Mouse (Mus musculus): ENCODE measurements around the gene Cdc42ep4. TPM values are rescaled to one million over a fixed set of nuclear protein-coding genes. Genes with fewer than 3 reads are reported as not detected.
A peak's percentile ranks its signal among the peaks of the same experiment; 100 is the strongest.

Cdc42ep4 gene
- polyA plus RNA-seq, 1 experiment: 9.5 TPM

GRCm38 (mm10) chr11:113749749-113750351, 1.8 kb downstream of the Cdc42ep4 start:
- H3K4me1 ChIP-seq (ENCODE audit: control insufficient read depth, insufficient read depth, low read length): peaks cover 11% of the 10 kb centered on the region
- peak overlapping the region; percentile 97 for H3K4me3 ChIP-seq (replicated peaks; ENCODE audit: control insufficient read depth, low read depth, low read length)
- H3K27ac ChIP-seq (ENCODE audit: control insufficient read depth, insufficient read depth, low read depth, low read length, poor library complexity): peak overlapping the region; percentile 97
- WGBS: 29% methylated on average over 9 of the region's 9 CpGs
- TF ChIP-seq POLR2A (IDR thresholded peaks at IDR 0.05; ENCODE audit: borderline replicate concordance, control insufficient read depth, low read depth, low read length) (peak; percentile 70), CTCF (IDR thresholded peaks at IDR 0.05; ENCODE audit: control insufficient read depth, insufficient read depth, low read length) (no peak)

- 26% methylated on average over 21 of the region's 21 CpGs for WGBS
- H3K4me3 ChIP-seq (replicated peaks; ENCODE audit: control insufficient read depth, low read depth, low read length): peak overlapping the region; percentile 97
- peaks cover 11% of the 10 kb centered on the region for H3K4me1 ChIP-seq (ENCODE audit: control insufficient read depth, insufficient read depth, low read length)
- H3K27ac ChIP-seq (ENCODE audit: control insufficient read depth, insufficient read depth, low read depth, low read length, poor library complexity): peak overlapping the region; percentile 97
- TF ChIP-seq POLR2A (IDR thresholded peaks at IDR 0.05; ENCODE audit: borderline replicate concordance, control insufficient read depth, low read depth, low read length) (no peak), CTCF (IDR thresholded peaks at IDR 0.05; ENCODE audit: control insufficient read depth, insufficient read depth, low read length) (no peak)
Observed at GRCm38 (mm10) chr11:113748797-113749521, 2.7 kb downstream of the Cdc42ep4 start.

- H3K4me1 ChIP-seq (ENCODE audit: control insufficient read depth, insufficient read depth, low read length): peaks cover 11% of the 10 kb centered on the region
- 58% methylated on average over 11 of the region's 11 CpGs for WGBS
Observed at GRCm38 (mm10) chr11:113747725-113748380, 3.8 kb downstream of the Cdc42ep4 start.

DNA sequence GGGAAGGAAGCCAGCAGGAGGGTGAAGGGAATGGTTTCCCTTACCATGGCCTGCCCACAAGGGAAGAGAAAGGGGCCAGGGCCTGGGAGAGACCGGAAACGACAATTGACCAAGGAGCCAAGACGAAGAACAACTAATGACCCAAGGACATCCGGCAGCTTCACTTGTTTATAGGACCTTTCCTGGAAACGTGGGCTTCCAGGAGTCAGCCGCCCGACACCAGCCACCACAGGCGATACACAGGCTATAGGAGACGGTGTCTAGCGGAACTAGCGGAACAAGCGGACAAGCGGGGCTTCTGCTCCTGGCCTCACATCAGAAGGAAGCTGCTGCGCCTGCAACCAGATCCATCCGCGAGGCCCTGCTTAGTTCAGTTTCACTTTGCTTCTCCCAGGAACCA, 4.6 kb downstream of the Cdc42ep4 start:
- Histone ChIP-seq H3K4me1 (ENCODE audit: control insufficient read depth, insufficient read depth, low read length) (peaks cover 11% of the 10 kb centered on the region), H3K4me3 (replicated peaks; ENCODE audit: control insufficient read depth, low read depth, low read length) (peak overlapping the region; percentile 51), H3K27ac (ENCODE audit: control insufficient read depth, insufficient read depth, low read depth, low read length, poor library complexity) (peak overlapping the region; percentile 65)
- no peak for TF ChIP-seq CTCF (IDR thresholded peaks at IDR 0.05; ENCODE audit: control insufficient read depth, insufficient read depth, low read length)
- no peak for TF ChIP-seq POLR2A (IDR thresholded peaks at IDR 0.05; ENCODE audit: borderline replicate concordance, control insufficient read depth, low read depth, low read length)
- 9% methylated on average over 16 of the region's 16 CpGs for WGBS

More at GRCm38 (mm10) chr11:113747725-113748380, 3.8 kb downstream of the Cdc42ep4 start:
- H3K4me3 ChIP-seq (replicated peaks; ENCODE audit: control insufficient read depth, low read depth, low read length): peak overlapping the region; percentile 51
- peak overlapping the region; percentile 97 for H3K27ac ChIP-seq (ENCODE audit: control insufficient read depth, insufficient read depth, low read depth, low read length, poor library complexity)
- no peak for TF ChIP-seq CTCF (IDR thresholded peaks at IDR 0.05; ENCODE audit: control insufficient read depth, insufficient read depth, low read length)
- TF ChIP-seq POLR2A (IDR thresholded peaks at IDR 0.05; ENCODE audit: borderline replicate concordance, control insufficient read depth, low read depth, low read length): no peak

GRCm38 (mm10) chr11:113745961-113746360, 5.7 kb downstream of the Cdc42ep4 start:
- Histone ChIP-seq H3K4me1 (ENCODE audit: control insufficient read depth, insufficient read depth, low read length) (peaks cover 11% of the 10 kb centered on the region), H3K4me3 (replicated peaks; ENCODE audit: control insufficient read depth, low read depth, low read length) (no peak overlapping the region), H3K27ac (ENCODE audit: control insufficient read depth, insufficient read depth, low read depth, low read length, poor library complexity) (no peak overlapping the region)
- TF ChIP-seq POLR2A (IDR thresholded peaks at IDR 0.05; ENCODE audit: borderline replicate concordance, control insufficient read depth, low read depth, low read length) (no peak), CTCF (IDR thresholded peaks at IDR 0.05; ENCODE audit: control insufficient read depth, insufficient read depth, low read length) (no peak)
- WGBS: 75% methylated on average over 4 of the region's 4 CpGs

- 91% methylated on average over 1 of the region's 1 CpGs for WGBS
- TF ChIP-seq POLR2A (IDR thresholded peaks at IDR 0.05; ENCODE audit: borderline replicate concordance, control insufficient read depth, low read depth, low read length) (no peak), CTCF (IDR thresholded peaks at IDR 0.05; ENCODE audit: control insufficient read depth, insufficient read depth, low read length) (no peak; the same call in 1 of the 2 replicates)
- H3K4me3 ChIP-seq (replicated peaks; ENCODE audit: control insufficient read depth, low read depth, low read length): no peak overlapping the region
- H3K4me1 ChIP-seq (ENCODE audit: control insufficient read depth, insufficient read depth, low read length): peaks cover 7% of the 10 kb centered on the region
- H3K27ac ChIP-seq (ENCODE audit: control insufficient read depth, insufficient read depth, low read depth, low read length, poor library complexity): no peak overlapping the region
Observed at GRCm38 (mm10) chr11:113742998-113743397, 8.7 kb downstream of the Cdc42ep4 start.

- Histone ChIP-seq H3K4me1 (ENCODE audit: control insufficient read depth, insufficient read depth, low read length) (peaks cover 4% of the 10 kb centered on the region; the same call in 1 of the 2 replicates), H3K4me3 (replicated peaks; ENCODE audit: control insufficient read depth, low read depth, low read length) (no peak overlapping the region), H3K27ac (ENCODE audit: control insufficient read depth, insufficient read depth, low read depth, low read length, poor library complexity) (no peak overlapping the region)
- 91% methylated on average over 7 of the region's 7 CpGs for WGBS
- TF ChIP-seq POLR2A (IDR thresholded peaks at IDR 0.05; ENCODE audit: borderline replicate concordance, control insufficient read depth, low read depth, low read length): no peak
- no peak for TF ChIP-seq CTCF (IDR thresholded peaks at IDR 0.05; ENCODE audit: control insufficient read depth, insufficient read depth, low read length)
Observed at GRCm38 (mm10) chr11:113740100-113740499, 11.6 kb downstream of the Cdc42ep4 start.

DNA sequence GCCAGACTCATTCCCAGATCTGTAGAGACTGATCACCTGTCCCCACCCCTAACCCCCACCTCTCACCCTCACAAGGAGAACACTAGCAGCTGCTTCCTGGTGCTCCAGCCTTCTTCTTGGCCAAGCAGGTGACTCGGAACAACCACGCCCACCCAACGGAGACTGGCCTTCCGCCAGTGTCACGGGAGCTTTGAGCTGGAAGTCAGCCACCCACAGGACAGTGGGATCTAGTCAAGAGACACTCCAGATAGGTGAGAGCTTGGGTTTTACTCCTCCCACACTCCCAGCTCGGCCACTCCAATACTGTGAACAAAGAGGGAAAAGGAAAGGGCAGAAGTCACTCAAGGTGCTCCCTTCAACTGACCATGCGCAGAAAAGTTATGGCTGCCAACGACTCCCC, 12.5 kb downstream of the Cdc42ep4 start:
- 82% methylated on average over 8 of the region's 8 CpGs for WGBS
- H3K4me1 ChIP-seq (ENCODE audit: control insufficient read depth, insufficient read depth, low read length): peaks cover 7% of the 10 kb centered on the region; the same call in 1 of the 2 replicates
- TF ChIP-seq CTCF (IDR thresholded peaks at IDR 0.05; ENCODE audit: control insufficient read depth, insufficient read depth, low read length) (no peak), POLR2A (IDR thresholded peaks at IDR 0.05; ENCODE audit: borderline replicate concordance, control insufficient read depth, low read depth, low read length) (no peak)

More for the DNA sequence above, 12.5 kb downstream of the Cdc42ep4 start:
- no peak overlapping the region for H3K27ac ChIP-seq (ENCODE audit: control insufficient read depth, insufficient read depth, low read depth, low read length, poor library complexity)
- no peak overlapping the region for H3K4me3 ChIP-seq (replicated peaks; ENCODE audit: control insufficient read depth, low read depth, low read length)

All from bone marrow, adult 2 months (tissue).